Mouse (Mus musculus) right cerebral cortex, adult 2 months (tissue): ENCODE results near the gene Sgce.

Source experiments
- DNase-seq, 2 experiments: peaks; one replicate each; pipeline ENCODE4 v3.0.0; 2021 to 2022; ENCODE audit warnings: low spot score in 2 of 2

The Sgce gene

GRCm38 (mm10) chr6:4723998-4724757 lies 22.8 kb downstream of the Sgce start:
- DNase-seq = no peak

DNA sequence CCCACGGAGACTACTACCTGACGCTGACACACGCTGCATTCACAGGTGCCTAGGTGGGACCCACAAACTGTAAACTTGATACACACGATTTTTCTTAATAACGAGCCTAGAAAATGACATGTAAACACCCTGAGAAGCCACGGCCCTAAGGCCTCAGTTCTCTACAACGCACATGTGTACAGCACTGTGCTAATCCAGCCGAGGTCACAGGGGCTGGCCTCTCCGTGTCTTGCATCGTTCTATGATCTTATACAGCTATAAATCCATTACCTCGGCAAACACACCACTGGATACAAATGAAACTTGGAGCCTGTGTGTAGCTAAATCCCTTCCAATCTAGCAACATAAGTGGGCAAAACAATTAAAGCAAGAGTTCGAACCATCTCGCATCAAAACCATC lies 24.3 kb downstream of the Sgce start:
- DNase-seq = peak in 1 of 2 experiments; percentile 10

GRCm38 (mm10) chr6:4722142-4722541 lies 24.9 kb downstream of the Sgce start:
- peak in 1 of 2 experiments; percentile 18 for DNase-seq

GRCm38 (mm10) chr6:4717344-4717743 lies 29.7 kb downstream of the Sgce start:
- no peak for DNase-seq

GRCm38 (mm10) chr6:4716171-4716570 lies 30.8 kb downstream of the Sgce start:
- DNase-seq = no peak

- no peak for DNase-seq
Measured at GRCm38 (mm10) chr6:4708971-4709370, 38.0 kb downstream of the Sgce start.

DNA sequence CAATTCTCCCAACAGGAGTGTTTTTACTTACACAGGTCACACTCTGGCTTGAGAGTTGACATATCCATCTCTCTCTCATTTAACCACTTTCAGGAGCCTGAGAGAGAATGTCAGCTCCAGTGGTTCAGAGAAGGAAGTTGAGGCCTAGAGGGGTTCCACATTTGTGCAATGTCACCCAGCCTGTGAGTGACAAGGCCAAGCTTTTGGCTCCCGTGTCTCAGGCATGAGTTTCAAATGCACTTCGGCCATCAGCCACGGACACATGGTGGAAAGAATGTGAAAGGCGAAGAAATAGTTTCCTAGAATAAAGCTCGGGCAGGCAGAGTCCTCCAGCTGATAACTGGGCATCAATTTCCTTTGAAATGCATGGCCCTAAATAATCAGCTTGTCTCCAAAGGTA lies 40.6 kb downstream of the Sgce start:
- no peak for DNase-seq

GRCm38 (mm10) chr6:4703908-4704307 lies 43.1 kb downstream of the Sgce start:
- no peak for DNase-seq

DNA sequence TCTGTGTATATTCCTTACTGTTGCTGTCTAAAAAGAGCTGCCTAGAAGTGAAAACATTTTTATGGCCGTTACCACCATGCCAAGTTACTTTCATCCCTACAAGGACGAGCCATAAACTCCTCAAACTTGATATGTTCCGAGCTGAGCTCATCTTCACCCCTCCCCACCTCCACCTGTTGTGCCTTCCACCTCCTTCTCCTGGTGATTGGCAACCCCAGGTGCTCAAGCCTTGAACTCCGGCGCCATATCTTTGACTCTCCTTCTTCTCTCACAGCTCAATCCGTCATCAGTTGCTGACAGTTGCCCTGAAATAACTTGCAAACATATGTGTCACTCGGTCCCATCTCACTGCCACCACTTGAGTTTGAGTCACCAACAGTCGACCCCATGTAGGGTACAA lies 45.4 kb downstream of the Sgce start:
- no peak for DNase-seq

GRCm38 (mm10) chr6:4695778-4696177 lies 51.2 kb downstream of the Sgce start:
- no peak for DNase-seq

- DNase-seq = no peak
Measured at GRCm38 (mm10) chr6:4694672-4695231, 52.3 kb downstream of the Sgce start.

GRCm38 (mm10) chr6:4693544-4693943 lies 53.5 kb downstream of the Sgce start:
- DNase-seq = no peak

GRCm38 (mm10) chr6:4690438-4690837 lies 56.6 kb downstream of the Sgce start:
- no peak for DNase-seq

- DNase-seq = no peak
Measured at GRCm38 (mm10) chr6:4684706-4685340, 62.2 kb downstream of the Sgce start.

DNA sequence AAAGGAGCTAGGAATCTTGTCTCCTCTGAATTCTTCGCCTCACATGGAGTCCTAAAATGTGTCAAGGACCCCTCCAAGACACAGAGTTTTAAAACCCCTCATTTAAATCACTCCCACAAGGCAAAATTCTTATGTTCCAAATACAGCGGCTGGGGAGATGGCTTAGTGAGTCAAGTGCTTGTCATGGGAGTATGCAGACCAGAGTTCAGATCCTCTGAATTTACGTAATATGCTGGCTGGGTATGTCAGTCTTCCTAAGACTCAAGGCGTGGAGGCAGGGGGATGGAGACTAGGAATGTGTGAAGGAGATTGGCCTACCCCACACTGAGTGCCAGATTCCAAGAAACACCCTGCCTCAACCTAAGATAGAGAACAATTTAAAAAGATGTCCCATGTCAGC lies 66.4 kb downstream of the Sgce start:
- no peak for DNase-seq

DNA sequence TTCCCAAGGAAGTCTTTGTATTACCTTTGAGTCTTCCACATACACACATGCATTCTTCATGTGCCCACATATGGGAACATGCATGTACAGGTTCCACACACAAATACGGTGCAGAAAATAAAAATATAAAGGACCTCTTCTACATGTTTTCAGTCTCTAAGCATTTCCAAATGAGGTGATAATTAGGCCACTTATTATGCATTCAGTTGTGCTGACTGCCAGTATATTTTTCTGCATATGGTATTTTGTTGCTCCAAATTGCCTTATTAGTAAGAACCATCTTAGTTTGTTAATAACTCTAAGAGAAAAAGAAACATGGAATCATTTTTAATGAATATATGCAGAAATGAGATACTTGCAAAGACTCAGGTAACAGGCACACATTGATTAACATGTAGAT lies 67.0 kb downstream of the Sgce start:
- DNase-seq = no peak

- DNase-seq = no peak
Measured at GRCm38 (mm10) chr6:4677356-4677761, 69.6 kb downstream of the Sgce start.

DNA sequence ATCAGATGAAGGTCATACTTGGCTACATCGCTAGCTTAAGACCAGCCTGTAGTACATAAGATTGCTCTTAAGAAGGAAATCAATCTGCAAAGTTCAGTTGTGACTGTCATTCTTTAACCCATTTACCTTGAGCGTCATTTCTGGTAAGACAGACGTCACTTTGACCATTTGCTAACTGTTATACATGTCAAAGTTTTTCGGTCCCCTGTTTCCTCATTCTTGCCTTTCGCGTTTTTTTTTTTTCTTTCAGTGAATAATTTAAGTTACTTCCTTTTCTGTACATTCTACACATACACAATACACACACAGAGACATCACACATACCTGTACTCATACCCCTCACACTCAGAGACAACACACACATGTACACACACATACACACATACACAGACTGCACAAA lies 81.9 kb downstream of the Sgce start:
- no peak for DNase-seq

GRCm38 (mm10) chr6:4664313-4664712 lies 82.7 kb downstream of the Sgce start:
- DNase-seq = no peak

DNA sequence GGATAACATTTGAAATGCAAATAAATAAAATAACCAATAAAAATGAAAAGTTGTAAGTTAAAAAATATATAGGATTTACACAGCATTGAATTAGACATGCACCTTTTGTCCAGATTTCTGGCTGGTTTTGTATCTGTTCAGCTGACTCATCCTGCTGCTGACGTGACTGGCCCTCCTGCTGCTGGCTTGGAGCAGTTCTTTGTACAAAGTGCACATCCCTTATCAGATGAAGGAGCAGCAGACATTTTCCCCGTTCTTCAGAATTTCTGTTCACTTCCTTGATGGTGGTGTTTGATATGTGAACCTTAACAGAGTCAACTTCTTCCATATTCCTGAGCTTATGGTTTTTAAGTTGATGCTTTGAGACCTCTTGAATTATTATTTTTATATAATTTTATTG lies 83.5 kb downstream of the Sgce start:
- no peak for DNase-seq

DNA sequence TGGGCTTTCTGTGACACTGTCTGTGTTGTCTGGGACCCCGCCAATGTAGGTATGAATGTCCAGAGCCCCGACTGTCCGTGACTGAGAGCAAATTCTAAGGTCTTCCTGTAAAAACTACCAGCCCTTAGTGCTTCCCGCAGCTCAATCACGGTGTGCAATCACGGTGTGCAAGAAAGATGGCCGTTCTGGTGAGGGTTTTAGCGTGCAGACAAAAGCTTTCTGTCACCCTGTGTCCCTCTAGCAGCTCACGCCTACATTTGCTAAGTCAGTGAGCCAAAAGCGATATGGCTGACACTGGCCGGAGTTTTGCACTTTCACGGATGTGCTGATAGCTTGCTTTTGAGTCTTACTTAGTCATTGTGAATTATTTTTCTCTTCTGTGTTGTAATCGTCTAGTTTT lies 88.1 kb downstream of the Sgce start:
- no peak for DNase-seq

DNA sequence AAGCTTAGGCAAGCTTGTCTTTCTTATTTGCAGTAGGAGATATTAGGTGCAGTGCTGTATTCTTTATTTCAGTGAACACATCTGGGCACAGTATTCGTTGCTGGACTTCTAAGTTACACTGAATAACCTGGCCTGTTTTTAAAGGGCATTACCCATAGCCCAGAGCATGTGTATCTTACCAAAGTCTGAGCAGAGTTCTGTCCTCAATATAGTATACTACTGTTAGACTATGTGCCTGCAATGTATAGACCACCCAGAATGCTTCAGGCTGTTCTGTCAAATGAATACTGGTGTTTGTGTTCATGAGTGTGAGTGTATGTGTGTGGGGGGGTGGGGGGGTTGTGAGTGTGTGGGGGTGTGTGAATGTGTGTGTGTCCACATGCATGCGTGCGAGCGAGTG lies 91.1 kb downstream of the Sgce start:
- no peak for DNase-seq

- DNase-seq = no peak
Measured at GRCm38 (mm10) chr6:4655466-4655865, 91.5 kb downstream of the Sgce start.
